Mouse (Mus musculus): ENCODE data around the gene Trappc2l.

DNA sequence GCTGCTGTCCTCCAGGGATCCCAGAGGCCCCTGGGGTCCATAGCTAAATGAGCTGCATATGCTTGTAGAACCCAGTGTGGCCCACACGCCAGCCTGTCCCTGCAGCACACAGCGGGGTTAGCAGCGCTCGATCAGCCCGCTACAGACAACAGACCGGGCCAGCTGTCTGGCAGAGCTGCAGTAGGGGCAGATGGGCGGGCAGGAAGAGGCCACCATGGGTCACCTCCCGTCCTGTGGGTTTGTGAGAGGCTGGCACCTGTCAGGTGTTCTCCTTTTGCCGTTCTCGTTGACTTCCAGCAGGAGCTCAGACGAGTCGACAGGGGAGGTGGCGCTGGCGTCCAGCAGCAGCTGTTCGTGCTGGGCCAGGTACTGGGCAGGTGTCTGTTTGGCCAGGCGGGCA, 27.2 kb downstream of the Trappc2l start:
- no peak for TF ChIP-seq CTCF (conservative IDR thresholded peaks at IDR 0.05; ENCODE audit: low read length)
- no peak for TF ChIP-seq POU5F1 (IDR thresholded peaks at IDR 0.05; ENCODE audit: borderline replicate concordance, low read length)
